Mouse (Mus musculus) layer of hippocampus, postnatal 25 days (tissue): ENCODE measurements around the gene Sema4c. TPM values are rescaled to one million over a fixed set of nuclear protein-coding genes. Genes with fewer than 3 reads are reported as not detected.
A peak's percentile ranks its signal among the peaks of the same experiment; 100 is the strongest.

Source experiments
- DNase-seq, 2 experiments: peaks; one replicate each; pipeline ENCODE4 v3.0.0; 2022; ENCODE audit warnings: mixed read lengths in 2 of 2, low spot score in 1 of 2; ENCODE audit errors: extremely low spot score in 1 of 2
- total RNA-seq, 2 experiments: library from RNA; stranded (reverse); gene quantifications; 2 replicates each; pipeline ENCODE4 v1.2.3; 2021

Sema4c gene
- total RNA-seq, 2 experiments from 2014 or later = 12.7 to 14.0 TPM

DNA sequence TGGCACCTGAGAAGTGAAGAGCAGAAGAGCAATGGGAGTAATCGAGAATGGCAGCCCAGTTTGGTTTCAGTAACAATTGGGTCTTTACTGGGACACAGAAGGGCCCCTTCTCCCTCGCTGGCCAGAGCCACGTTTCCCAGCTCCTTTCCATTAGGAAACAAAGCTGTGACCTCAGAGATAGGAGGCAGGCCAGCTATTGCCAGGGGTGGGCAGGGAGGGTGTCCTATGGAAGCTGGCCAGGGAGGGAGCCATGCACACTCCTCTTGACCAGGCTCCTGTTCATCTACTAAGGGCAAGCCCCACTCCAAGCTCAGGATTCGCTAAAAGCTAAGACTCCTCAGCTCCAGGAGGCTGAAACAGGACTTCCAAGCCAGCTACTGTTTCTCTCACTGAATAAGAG is 1.1 kb upstream of the Sema4c start:
- no peak for DNase-seq

DNA sequence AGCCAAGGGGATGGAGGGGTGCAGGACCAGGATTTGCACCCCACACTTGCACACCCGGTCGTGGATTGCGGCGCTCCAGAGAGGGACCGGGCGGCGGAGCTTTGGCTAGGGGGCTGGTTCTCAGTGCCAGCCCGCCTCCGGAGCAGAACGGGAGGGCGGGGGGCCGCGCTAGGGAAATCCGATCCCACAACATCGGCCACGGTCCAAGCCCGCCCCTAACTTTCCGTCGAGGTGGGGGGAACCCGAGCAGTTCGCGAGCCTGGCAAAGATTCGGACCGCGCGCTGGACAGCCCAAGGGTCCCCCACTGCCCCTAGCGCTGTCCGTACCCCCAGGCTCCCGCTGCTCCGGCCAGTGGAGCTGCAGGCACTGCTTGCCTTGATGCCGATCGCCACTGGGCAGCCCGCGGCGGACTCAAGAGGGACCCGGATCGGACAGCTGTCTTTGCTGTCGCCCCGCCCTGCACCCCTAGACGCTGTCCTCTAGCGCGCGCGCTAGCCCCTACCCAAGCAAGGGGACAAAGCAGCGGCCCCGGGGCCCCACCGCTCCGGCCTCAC is 615 bp downstream of the Sema4c start:
- peak; percentile 55 to 57 for DNase-seq

GRCm38 (mm10) chr1:36556553-36557456 is 1.3 kb downstream of the Sema4c start:
- DNase-seq = peak; percentile 99

DNA sequence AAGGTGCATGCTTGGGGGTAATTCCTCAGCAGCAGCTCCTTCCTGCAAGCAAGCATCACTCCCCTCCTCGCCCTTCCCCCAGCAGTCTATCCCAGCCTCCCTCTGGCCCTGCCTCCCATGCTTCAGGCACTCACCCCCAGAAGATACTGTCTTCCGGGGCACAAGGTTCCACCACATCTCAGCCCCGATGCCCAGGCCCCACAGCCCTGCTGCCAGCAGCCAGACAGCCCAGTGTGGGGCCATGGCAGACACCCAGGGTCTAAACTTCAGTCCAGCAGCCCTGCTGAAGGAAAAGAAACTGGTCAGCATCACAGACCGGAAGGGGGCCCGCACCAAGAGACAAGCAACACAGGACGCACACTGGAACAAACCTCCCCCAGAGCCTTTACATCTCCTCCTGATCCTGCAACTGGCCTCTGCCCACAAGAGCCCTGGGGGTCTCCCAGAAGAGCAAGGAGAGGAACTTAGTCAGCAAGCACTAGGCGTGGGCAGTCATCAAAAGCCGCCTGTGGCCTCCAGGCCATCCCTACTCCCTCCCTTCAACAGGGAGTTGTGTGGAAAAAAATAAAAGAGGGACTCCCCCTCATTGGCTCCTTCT is 2.3 kb downstream of the Sema4c start:
- no peak for DNase-seq

DNA sequence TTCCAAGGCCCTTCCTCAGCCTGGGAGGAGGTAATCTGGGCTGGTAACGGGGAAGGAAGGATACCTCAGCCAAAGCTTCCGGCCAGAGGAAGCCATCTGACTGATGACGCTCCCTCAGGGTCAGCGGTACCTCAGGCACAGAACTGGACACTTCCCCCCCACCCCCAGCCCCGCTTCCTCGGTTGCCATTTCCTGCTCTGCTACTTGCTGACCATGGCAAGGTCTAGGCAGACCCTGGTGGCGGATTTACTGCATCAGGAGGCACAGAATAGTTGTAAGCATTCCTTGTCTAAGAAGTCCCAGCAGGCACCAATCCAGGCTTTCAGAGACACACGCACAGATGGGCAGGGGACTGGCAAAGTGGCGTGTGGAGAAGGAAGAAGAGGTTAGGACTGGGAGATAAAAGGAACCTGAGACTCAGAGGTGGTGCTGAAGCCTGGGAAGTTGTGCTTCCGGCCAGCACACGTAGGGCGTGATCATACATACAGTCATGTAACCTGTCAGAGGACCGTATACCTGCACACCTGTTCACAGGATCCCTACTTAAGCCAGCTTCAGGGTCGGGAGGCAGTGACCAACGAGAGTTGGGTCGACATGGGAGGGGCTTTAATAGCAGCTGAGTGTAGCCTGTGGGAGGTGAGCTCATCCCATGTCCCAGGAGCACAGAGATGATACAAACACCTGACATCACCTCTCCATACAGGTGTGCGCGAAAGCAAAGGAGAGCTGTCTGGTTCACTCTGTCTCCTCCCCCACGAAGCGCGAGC is 3.3 kb downstream of the Sema4c start:
- DNase-seq = no peak

GRCm38 (mm10) chr1:36552506-36552905 is 5.6 kb downstream of the Sema4c start:
- DNase-seq = no peak

GRCm38 (mm10) chr1:36551904-36552303 is 6.2 kb downstream of the Sema4c start:
- DNase-seq = no peak

DNA sequence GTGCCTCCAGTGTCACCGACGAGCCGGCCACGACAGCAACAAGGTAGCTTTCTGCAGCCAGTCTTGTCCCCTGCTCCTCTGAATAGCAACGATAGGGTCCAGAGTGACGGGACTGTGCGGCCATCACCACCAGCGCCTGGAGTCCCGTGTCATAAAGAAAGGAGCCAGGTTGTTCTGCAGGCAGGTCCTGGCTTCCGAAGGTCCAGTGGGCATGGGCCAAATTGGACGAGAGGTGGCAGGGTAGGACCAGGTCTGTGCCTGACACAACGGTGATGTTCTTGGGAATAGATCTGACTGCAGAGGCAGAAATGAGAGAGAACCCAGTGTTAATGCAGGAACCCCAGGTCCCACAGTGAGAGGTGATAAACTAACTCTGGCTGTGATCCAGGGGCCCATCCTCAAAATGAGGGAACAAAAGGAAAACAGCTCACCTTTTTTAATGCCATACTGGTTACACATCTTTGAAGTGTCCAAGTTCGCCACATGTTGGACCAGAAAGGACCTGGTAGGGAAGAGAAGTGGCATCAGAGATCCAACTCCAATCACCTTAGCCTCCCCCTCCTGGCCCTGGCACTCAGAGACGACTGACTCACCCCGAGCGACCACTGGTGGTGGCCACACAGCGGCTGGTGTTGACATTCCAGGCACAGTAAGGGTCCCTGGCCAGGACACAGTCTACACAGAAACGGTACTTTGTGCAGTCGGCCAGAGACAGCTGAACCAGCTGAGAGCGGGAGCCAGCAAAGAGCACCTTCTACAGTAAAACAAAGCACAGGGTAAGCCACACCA is 7.9 kb downstream of the Sema4c start:
- no peak for DNase-seq

DNA sequence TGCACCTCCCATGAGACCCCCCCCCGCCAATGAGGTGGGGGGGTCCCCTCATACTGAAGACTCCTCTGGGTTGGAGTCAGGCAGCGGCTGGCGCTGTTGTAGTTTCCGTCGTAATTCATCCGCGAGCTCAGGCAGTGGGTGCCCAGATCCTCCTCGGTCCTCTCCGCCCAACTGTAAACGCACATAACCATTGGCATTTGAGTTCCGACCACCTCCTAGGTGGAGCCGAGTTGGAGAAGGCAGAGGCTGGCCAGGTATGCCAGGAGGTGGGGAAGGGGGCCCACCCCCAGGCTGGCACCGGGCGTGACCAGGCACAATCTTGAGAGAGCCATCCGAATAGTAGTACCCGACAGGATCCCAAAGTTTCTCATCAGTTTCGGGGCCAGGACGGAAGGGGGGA is 8.7 kb downstream of the Sema4c start:
- DNase-seq = no peak

- DNase-seq = no peak
Observed at GRCm38 (mm10) chr1:36548771-36549170, 9.4 kb downstream of the Sema4c start.

- DNase-seq = peak in 1 of 2 experiments; percentile 43
Observed at GRCm38 (mm10) chr1:36547981-36548598, 10.1 kb downstream of the Sema4c start.

DNA sequence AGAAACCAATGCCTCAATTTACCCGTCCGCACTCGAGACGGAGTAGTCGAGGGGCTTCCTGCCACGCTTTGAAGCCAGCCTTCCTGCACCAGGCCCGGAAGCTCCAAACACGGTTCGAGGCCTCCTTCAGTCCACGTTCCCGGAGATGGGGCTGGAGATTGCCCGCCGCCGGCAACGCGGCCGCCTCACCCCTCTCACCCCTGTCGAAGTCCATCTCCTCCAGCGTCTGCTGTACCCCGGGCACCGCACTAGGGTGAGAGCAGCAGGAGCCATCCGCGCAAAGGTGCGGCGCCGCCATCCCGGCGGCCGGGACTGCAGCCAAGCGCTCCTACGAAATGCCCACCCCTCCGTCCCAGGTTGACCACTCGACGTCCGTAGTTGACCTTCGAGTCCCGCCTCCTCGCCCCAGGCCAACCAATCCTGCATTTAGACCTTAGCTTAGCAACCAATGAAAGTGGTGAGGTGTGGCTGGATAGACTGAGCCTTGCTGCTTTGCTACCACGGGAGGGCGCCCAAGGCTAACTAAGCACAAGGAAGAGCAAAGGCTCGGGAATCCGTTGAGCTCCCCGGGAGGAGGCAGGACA is 11.2 kb downstream of the Sema4c start, which contains the start of gene Ankrd39:
TSS of gene Ankrd39 (minus strand) at position 558 of the 584 bp plus-strand sequence.
- peak; percentile 82 to 92 for DNase-seq

DNA sequence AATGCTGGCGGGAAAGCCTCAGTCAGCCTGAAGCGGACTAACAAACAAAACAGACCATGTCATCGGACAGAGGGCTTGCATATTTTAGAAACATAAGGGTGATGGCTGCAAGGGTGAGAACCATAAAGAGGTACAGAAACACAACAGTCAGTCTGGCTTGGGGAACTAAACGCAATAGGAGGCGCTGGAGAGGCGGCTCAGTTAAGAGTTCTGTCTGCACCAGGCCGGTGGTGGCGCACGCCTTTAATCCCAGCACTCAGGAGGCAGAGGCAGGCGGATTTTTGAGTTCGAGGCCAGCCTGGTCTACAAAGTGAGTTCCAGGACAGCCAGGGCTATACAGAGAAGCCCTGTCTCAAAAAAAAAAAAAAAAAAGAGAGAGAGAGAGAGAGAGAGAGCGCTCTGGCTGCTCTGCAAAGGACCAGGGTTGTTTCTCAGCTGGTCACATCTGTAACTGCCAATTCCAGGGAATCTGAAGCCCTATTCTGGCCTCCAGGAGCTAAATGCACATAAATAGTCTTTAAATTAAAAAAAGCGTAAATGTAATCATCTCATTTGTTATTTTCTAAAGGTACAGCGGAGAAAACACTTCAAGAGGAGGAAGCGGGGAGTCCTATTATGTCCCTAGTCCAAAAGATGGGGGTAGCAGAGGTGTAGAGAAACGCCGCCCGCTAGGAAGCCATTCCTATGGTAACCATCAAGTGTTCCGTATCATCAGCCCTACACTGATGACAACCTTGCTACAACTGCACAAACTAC is 12.1 kb downstream of the Sema4c start:
- DNase-seq = no peak

- DNase-seq = no peak
Observed at GRCm38 (mm10) chr1:36545382-36545781, 12.8 kb downstream of the Sema4c start.

DNA sequence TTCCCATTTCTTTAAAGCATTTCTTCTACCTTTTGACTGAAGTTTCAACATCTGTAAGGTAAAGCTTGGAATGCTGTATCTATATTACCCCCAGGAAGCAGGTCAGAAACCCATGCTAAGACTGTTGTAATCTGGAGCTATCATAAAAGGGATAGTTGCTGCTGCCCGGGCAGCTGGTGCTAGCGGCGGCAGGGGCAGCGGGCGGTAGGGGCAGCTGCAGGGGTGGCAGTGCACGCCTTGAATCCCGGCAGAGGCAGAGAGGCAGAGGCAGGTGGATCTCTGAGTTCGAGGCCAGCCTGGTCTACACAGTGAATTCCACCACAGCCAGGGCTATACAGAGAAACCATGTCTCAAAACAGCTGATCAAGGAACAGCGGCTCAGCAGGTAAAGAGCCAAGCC is 15.2 kb downstream of the Sema4c start:
- DNase-seq = no peak

DNA sequence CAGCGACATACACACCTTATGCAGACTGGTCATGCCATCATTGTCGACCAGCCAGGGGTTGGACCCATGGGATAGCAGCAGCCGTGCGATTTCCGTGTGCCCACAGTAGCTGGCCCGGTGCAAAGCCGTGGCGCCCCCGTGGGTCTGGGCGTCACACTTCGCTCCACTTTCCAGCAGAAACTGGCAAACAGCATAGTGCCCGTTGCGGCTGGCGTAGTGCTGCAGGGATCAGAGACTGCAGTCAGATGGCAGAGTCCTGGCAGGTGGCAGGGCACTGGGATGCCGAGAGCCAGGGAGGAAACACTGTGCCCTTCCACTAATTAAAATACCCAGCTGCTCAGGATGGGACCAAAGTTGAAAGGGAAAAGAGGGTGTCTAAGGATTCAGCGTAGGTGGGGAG is 16.3 kb downstream of the Sema4c start:
- DNase-seq = no peak

DNA sequence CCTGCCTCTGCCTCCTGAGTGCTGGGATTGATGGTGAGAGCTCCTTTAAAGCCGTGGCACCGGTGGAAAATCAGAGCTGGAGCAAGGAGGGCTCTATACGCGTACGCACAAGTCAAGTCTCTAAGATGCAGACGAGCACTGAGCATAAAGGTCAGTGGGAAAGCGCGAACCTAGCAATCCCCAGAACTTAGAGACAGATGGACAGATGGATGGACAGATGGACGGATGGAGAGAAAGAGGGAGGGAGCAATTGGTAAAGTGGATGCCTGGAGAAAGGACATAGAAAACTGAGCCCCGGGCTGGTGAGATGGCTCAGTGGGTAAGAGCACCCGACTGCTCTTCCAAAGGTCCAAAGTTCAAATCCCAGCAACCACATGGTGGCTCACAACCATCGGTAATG is 17.3 kb downstream of the Sema4c start:
- DNase-seq = no peak

DNA sequence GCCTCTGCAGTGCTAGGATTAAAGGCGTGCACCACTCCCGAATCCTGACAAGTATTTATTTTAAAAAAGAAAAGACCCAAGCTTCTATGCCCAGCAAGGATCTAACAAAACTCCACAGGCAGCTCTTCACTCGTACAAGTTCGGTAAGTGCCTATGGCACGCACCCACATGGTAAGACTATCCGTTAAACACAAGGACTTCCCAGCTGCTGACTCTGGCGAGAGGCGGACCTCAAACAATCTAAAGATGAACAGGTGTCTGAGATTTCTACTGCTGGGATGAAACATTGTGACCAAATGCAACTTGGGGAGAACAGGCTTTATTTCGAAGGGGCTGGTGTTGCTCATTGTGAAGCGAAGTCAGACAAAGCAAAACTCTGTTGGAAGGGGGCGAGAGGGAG is 18.0 kb downstream of the Sema4c start:
- DNase-seq = no peak
